Mouse (Mus musculus): ENCODE measurements around the gene Tbc1d21.

GRCm38 (mm10) chr9:58326477-58327180, 43.6 kb downstream of the Tbc1d21 start:
- TF ChIP-seq HCFC1 (IDR thresholded peaks at IDR 0.05; ENCODE audit: borderline replicate concordance, insufficient read depth, low read length) (no peak), CHD2 (IDR thresholded peaks at IDR 0.05; ENCODE audit: low read depth, low read length) (no peak), ZC3H11A (IDR thresholded peaks at IDR 0.05; ENCODE audit: borderline replicate concordance, low read depth, low read length) (no peak)

All from ES-E14 (cell line).